Mouse (Mus musculus) mature B cell (primary cell): ENCODE results near the gene Smurf1.

Source experiments
- in situ Hi-C: fragments of 300-500 bp; cut with MboI; formaldehyde crosslinking; loops from 2 replicates; pipeline ENCODE4 v1.14.3; 2019

Smurf1 gene

GRCm38 (mm10) chr5:144965639-144966351 lies at the start of gene Smurf1:
Gene Smurf1, minus strand, starts transcription at chr5:144965847.
- in situ Hi-C loops = no loop called here

- in situ Hi-C loops = no loop called here
Observed at GRCm38 (mm10) chr5:145014278-145014677, 48.6 kb upstream of the Smurf1 start.

GRCm38 (mm10) chr5:145008878-145009659 lies 43.4 kb upstream of the Smurf1 start:
- in situ Hi-C loops = no loop called here

- in situ Hi-C loops = no loop called here
Observed at GRCm38 (mm10) chr5:145005596-145005995, 39.9 kb upstream of the Smurf1 start.

- in situ Hi-C loops = no loop called here
Observed at GRCm38 (mm10) chr5:145004495-145004894, 38.8 kb upstream of the Smurf1 start.

DNA sequence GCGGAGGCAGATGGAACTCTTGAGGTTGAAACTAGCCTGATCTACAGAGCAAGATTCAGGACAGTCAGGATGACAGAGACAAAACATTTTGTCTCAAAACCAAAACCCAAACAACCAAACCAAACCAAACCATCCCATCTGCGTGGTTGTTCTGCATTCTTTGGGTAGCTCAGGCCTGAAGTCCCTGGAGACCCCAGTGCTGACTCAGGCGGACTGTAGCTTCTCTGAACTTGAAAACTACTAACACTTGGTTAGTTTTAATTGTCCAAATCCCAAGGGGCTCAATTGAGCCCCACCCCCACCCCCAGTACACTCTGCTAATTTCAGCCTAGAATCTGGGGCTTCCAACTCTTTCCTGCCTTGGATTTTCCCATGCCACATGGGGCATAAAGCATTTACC lies 37.7 kb upstream of the Smurf1 start:
- in situ Hi-C loops = no loop called here

DNA sequence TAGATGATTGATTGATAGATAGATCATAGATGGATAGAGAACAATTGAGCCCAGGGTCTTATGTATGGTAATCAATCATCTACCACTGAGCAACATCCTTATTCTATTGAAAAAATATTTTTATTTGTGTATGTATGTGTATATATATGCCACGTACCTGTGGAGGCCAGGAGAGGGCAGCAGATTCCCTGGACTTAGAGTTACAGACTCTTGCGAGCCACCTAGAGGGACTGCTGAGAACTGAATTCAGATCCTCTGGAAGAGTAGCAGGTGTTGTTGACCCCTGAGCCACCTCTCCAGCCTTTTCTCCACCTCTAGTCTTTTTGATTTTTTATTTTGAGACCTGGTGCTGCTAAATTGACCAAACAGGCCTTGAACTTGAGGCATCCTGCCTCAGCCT lies 32.8 kb upstream of the Smurf1 start:
- in situ Hi-C loops = no loop called here

DNA sequence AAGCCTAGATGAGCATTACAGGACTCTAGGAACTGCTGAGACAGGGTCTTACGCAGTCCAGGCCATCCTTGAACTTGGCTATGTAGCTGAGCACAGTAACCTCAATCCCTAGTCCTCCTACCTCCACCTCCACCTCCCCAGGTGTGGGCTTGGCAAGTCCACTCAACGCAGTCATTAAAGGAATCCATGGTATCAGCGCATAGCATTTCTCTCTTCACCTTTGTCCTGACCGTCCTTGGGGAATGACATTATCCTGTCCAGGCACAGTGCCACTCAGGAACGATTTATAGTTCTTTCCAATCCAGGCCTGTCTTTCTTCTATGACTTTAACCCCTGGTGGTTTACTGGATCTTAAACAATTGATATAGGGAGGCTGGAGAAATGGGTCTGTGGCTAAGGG lies 24.8 kb upstream of the Smurf1 start:
- in situ Hi-C loops = no loop called here

- in situ Hi-C loops = no loop called here
Observed at GRCm38 (mm10) chr5:144990051-144990450, 24.4 kb upstream of the Smurf1 start.

GRCm38 (mm10) chr5:144989061-144989405 lies 23.4 kb upstream of the Smurf1 start:
- in situ Hi-C loops = no loop called here

- in situ Hi-C loops = no loop called here
Observed at GRCm38 (mm10) chr5:144988340-144989060, 22.9 kb upstream of the Smurf1 start.

- in situ Hi-C loops = no loop called here
Observed at GRCm38 (mm10) chr5:144987561-144987960, 21.9 kb upstream of the Smurf1 start.

GRCm38 (mm10) chr5:144984839-144985238 lies 19.2 kb upstream of the Smurf1 start:
- in situ Hi-C loops = no loop called here

DNA sequence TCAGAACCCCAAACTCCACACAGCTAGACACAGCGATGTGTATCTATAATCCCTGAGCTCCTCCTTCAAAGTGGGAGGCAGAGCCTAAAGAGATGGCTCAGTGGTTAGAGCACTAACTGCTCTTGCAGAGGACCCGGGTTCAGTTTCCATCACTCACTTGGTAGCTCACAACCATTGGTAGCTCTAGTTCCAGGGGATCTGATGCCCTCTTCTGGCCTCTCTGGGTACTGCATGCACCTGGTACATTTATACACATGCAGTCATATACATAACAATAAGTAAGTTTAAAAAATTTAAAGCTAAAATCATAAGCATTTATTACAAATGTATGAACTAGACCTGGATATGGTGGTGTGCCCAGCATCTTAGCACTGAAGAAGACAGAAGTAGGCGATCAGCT lies 17.6 kb upstream of the Smurf1 start:
- in situ Hi-C loops = no loop called here

DNA sequence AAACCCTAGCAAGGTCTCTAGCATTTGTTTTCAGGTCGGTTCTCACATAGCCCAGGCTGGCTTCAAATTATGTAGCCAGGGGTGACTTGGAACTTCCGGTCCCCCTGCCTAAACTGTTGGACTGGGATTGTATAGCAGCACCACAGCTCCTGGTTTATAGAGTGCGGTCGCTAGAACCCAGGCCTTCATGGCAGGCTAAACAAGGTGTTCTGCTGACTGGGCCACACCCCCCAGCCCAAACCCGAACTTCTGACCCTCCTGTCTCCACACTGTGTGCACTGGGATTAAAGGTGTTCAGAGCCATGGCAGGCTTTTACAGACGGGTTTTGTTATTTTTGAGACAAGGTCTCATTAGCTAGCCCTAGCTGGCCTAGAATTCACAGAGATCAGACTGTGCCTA lies 13.5 kb upstream of the Smurf1 start:
- in situ Hi-C loops = no loop called here

DNA sequence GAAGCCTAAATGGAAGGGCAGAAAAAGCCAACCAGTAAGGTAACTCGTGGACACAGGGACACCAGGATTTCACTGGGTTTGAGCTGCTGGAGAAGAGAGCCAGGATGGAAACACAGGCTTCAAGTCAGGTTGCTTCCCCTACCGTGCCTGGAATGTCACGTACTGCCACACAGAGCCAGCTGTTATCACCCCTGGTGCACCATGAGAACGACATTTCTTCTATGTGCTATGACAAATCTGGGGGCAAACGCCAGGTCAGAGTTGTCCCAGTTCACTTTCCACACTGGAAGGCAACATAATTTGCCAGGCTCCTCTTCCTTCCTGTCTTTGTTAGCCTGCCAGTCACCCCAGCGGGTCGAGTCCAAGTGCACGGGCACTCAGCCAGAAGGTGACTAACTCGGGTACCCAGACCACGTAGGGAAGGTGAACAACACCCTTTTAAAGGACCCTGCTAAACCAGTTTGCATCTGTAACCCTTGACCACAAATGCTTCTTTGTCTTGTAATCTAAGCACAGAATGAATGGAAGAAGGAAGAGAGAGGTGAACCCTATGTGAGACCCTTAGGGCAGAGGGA lies 13.0 kb upstream of the Smurf1 start:
- in situ Hi-C loops = no loop called here

- in situ Hi-C loops = no loop called here
Observed at GRCm38 (mm10) chr5:144971266-144971665, 5.6 kb upstream of the Smurf1 start.

GRCm38 (mm10) chr5:144964872-144965638 lies 592 bp downstream of the Smurf1 start:
- in situ Hi-C loops = no loop called here

DNA sequence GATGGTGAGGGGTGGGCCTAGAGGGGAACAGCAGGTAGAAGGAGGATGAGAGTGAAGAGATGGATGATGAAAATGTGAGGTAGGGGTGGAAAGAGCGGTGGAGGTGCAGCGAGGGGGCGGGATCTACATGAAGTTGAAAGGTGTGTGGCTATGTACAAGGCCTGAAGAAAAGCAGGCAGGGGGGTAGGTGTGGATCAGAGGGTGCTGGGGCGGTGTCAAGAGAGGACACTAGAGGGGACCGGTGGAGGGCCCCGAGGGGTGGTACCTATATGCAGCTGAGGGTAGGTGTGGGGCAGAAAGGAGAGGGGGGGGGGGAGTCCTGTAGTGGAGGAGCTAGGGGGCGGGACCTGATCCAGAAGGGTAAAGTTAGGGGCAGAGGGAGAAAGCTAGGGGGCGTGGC lies 1.2 kb downstream of the Smurf1 start:
- in situ Hi-C loops = no loop called here

- in situ Hi-C loops = no loop called here
Observed at GRCm38 (mm10) chr5:144963817-144964261, 1.8 kb downstream of the Smurf1 start.

GRCm38 (mm10) chr5:144963401-144963800 lies 2.2 kb downstream of the Smurf1 start:
- in situ Hi-C loops = no loop called here

- in situ Hi-C loops = no loop called here
Observed at GRCm38 (mm10) chr5:144958271-144958670, 7.4 kb downstream of the Smurf1 start.
